Mouse (Mus musculus) gastrocnemius, postnatal 14 days (tissue): Measurements from ENCODE around the gene Tulp4. TPM values are rescaled to one million over a fixed set of nuclear protein-coding genes. Genes with fewer than 3 reads are reported as not detected.

Experiments
- DNase-seq: peaks from one replicate; pipeline ENCODE4 v3.0.0; 2021; ENCODE audit warnings: mixed read lengths
- intact Hi-C: fragments of 180-260 bp; cut with DNase I; formaldehyde crosslinking; loops from one replicate; pipeline ENCODE4 v1.15.1; 2025; ENCODE audit warnings: low total_unique reads
- long read RNA-seq, 2 experiments: library from polyadenylated mRNA; stranded (forward); transcript quantifications; one replicate each; pipeline ENCODE4 v2.0.0; 2021
- total RNA-seq, 2 experiments: library from RNA; stranded (reverse); gene quantifications; 2 replicates each; pipeline ENCODE4 v1.2.3; 2021

Tulp4 gene
- total RNA-seq: 10 to 100 TPM; 90.0 to 98.1 TPM
- long read RNA-seq, experiment 1, full-length matches to known transcripts: 1 of 14 reads
- long read RNA-seq, experiment 1, partial matches to known transcripts: 7 of 14 reads
- long read RNA-seq, experiment 1, other reads (novel, unspliced or antisense): 6 of 14 reads
- long read RNA-seq, experiment 2, full-length matches to known transcripts: 3 of 22 reads
- long read RNA-seq, experiment 2, partial matches to known transcripts: 6 of 22 reads
- long read RNA-seq, experiment 2, other reads (novel, unspliced or antisense): 13 of 22 reads

GRCm38 (mm10) chr17:6106361-6107014 lies at the start of gene Tulp4:
Gene Tulp4 (plus strand): TSS chr17:6106437.
- intact Hi-C loops: no loop called here
- DNase-seq: peak; percentile 87

- intact Hi-C loops: no loop called here
- no peak for DNase-seq
These were observed 43.4 kb upstream of the Tulp4 start for GRCm38 (mm10) chr17:6062793-6063192.

- DNase-seq: no peak
- intact Hi-C loops: no loop called here
These were observed 42.7 kb upstream of the Tulp4 start for GRCm38 (mm10) chr17:6063532-6063931.

- DNase-seq: no peak
- intact Hi-C loops: no loop called here
These were observed 40.2 kb upstream of the Tulp4 start for GRCm38 (mm10) chr17:6066021-6066420.

- intact Hi-C loops: no loop called here
- DNase-seq: no peak
These were observed 38.6 kb upstream of the Tulp4 start for GRCm38 (mm10) chr17:6067613-6068012.

GRCm38 (mm10) chr17:6069866-6070265 lies 36.4 kb upstream of the Tulp4 start:
- intact Hi-C loops: no loop called here

GRCm38 (mm10) chr17:6073405-6073804 lies 32.8 kb upstream of the Tulp4 start:
- no peak for DNase-seq
- intact Hi-C loops: no loop called here

More at GRCm38 (mm10) chr17:6069866-6070265, 36.4 kb upstream of the Tulp4 start:
- DNase-seq: no peak

GRCm38 (mm10) chr17:6079287-6080122 lies 26.7 kb upstream of the Tulp4 start, which contains the start of the genes Serac1 and Gtf2h5:
Gene Serac1 (minus strand): TSS chr17:6079741.
Gene Gtf2h5 (plus strand): TSS chr17:6079786.
- DNase-seq: peak; percentile 97
- intact Hi-C loops: no loop called here

- DNase-seq: no peak
- intact Hi-C loops: no loop called here
These were observed 22.8 kb upstream of the Tulp4 start for GRCm38 (mm10) chr17:6083323-6083890.

GRCm38 (mm10) chr17:6091604-6092003 lies 14.6 kb upstream of the Tulp4 start:
- intact Hi-C loops: no loop called here
- no peak for DNase-seq

GRCm38 (mm10) chr17:6095579-6095978 lies 10.7 kb upstream of the Tulp4 start:
- no peak for DNase-seq
- intact Hi-C loops: no loop called here

- DNase-seq: peak; percentile 39
- intact Hi-C loops: no loop called here
These were observed 8.4 kb upstream of the Tulp4 start for GRCm38 (mm10) chr17:6097884-6098283.

GRCm38 (mm10) chr17:6102287-6102686 lies 4.0 kb upstream of the Tulp4 start:
- intact Hi-C loops: no loop called here
- DNase-seq: no peak

- intact Hi-C loops: no loop called here
- no peak for DNase-seq
These were observed 2.7 kb upstream of the Tulp4 start for GRCm38 (mm10) chr17:6103566-6103965.

GRCm38 (mm10) chr17:6107015-6107601 lies 871 bp downstream of the Tulp4 start:
- intact Hi-C loops: no loop called here
- DNase-seq: peak; percentile 56

GRCm38 (mm10) chr17:6108175-6108574 lies 1.9 kb downstream of the Tulp4 start:
- intact Hi-C loops: no loop called here
- no peak for DNase-seq

GRCm38 (mm10) chr17:6110956-6111355 lies 4.7 kb downstream of the Tulp4 start:
- DNase-seq: no peak
- intact Hi-C loops: no loop called here

GRCm38 (mm10) chr17:6113653-6114052 lies 7.4 kb downstream of the Tulp4 start:
- intact Hi-C loops: no loop called here
- DNase-seq: no peak

- intact Hi-C loops: no loop called here
- DNase-seq: no peak
These were observed 8.8 kb downstream of the Tulp4 start for GRCm38 (mm10) chr17:6115085-6115484.
